Mouse (Mus musculus): ENCODE measurements around the gene Nlrc4. TPM values are rescaled to one million over a fixed set of nuclear protein-coding genes. Genes with fewer than 3 reads are reported as not detected.

The Nlrc4 gene
- total and polyA plus RNA-seq, 3 experiments = 1.9 to 6.0 (median 3.3) TPM

DNA sequence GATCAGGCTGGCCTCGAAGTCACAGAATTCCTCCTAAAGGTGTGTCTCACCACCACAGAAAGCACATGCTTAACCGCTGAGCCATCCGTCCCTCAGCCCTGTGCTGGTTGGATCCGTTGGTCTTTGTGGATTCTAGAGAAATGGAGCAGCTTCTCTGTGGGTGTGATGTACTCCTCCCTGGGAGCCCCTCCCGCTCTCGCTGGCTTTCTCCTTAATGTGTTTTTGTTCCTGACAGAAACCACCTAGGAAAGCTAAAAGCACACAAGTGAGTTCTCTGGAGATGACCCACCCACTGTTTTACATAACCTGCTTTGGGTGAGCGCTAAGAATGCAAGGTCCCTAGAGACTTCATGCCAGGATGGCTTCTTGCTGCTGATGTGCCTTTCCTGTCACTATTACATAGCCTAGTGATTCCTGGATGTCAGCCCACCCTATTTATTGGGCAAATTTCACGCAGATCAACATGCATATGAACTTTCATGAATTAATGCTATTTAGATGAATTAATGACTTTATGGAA is 42.0 kb downstream of the Nlrc4 start:
- Histone ChIP-seq H3K4me3 (replicated peaks in 1 of 3; ENCODE audit: low read depth in 2 of 3, low read length in 2 of 3, poor library complexity in 1 of 3) (no peak overlapping the region), H3K27ac (ENCODE audit: insufficient read depth, low read depth) (no peak overlapping the region), H3K4me1 (ENCODE audit: control insufficient read depth in 1 of 2, insufficient read depth in 2 of 2) (peaks cover 3 to 29% of the 10 kb centered on the region in 2 experiments; a peak in 3 of 4 replicates), H3K4me2 (ENCODE audit: insufficient read depth, low read depth, poor library complexity, severe bottlenecking) (no peak overlapping the region), H3K79me2 (replicated peaks; ENCODE audit: control insufficient read depth, extremely low read depth, insufficient read depth, poor library complexity, severe bottlenecking) (no peaks in the 10 kb centered on the region), H3K27me3 (replicated peaks) (no peaks in the 10 kb centered on the region), H3K36me3 (replicated peaks in 1 of 2; ENCODE audit: control insufficient read depth in 1 of 2, insufficient read depth in 1 of 2, low read length in 1 of 2) (peaks cover 48 to 88% of the 10 kb centered on the region in 2 experiments), H3K9ac (ENCODE audit: insufficient read depth, low read depth) (no peak overlapping the region), H3K9me3 (replicated peaks; ENCODE audit: low read length) (no peaks in the 10 kb centered on the region)
- TF ChIP-seq NELFE (IDR thresholded peaks at IDR 0.05; ENCODE audit: low read depth, low read length) (no peak), JUN (IDR thresholded peaks at IDR 0.05; ENCODE audit: insufficient read depth, low read depth, low read length) (no peak), USF1 (IDR thresholded peaks at IDR 0.05; ENCODE audit: low read depth, low read length) (no peak), CTCF (conservative IDR thresholded peaks at IDR 0.05 in 1 of 2, IDR thresholded peaks at IDR 0.05 in 1 of 2; ENCODE audit: low read depth in 2 of 2, low read length in 2 of 2) (no peak), MAFK (IDR thresholded peaks at IDR 0.05; ENCODE audit: insufficient replicate concordance, low read length) (no peak), ZMIZ1 (IDR thresholded peaks at IDR 0.05; ENCODE audit: low read depth, low read length) (no peak), RAD21 (IDR thresholded peaks at IDR 0.05; ENCODE audit: low read depth, low read length) (no peak), NRF1 (IDR thresholded peaks at IDR 0.05; ENCODE audit: low read depth, low read length) (no peak)
- in situ Hi-C loops (cut with MboI; ENCODE audit: low pct_ligation_motif_present, low pct_unique_long_range_greater_than_20kb, low sequenced_read_pairs) (no loop called here), dilution Hi-C loops (cut with MboI; ENCODE audit: extremely low pct_ligation_motif_present, extremely low pct_unique_long_range_greater_than_20kb, low sequenced_read_pairs) (no loop called here)
- peak; percentile 73 for DNase-seq (ENCODE audit: extremely low read depth)

DNA sequence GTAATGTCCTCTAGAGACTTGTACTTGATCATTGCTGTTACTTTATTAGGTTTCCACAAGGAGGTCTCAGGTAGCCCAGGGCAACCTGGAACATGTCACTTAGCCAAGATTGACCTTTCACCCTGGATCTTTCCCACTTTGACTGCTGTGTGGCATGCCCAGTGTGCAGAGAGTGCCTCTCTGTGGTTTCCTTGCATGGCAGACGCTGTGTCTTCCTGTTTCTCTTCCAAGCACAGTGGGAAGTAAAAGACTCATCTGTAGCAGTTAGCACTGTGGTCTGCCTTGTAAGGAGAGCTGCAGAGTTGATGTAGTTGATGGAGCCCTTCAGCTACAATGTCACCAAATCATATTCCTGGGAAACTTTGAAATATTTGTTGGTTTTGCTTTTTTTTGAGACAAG is 44.3 kb downstream of the Nlrc4 start:
- H3K9ac ChIP-seq (ENCODE audit: insufficient read depth, low read depth) = no peak overlapping the region
- dilution Hi-C loops (cut with MboI; ENCODE audit: extremely low pct_ligation_motif_present, extremely low pct_unique_long_range_greater_than_20kb, low sequenced_read_pairs) (no loop called here), in situ Hi-C loops (cut with MboI; ENCODE audit: low pct_ligation_motif_present, low pct_unique_long_range_greater_than_20kb, low sequenced_read_pairs) (no loop called here)
- DNase-seq (ENCODE audit: extremely low read depth) = peak; percentile 9
- H3K36me3 ChIP-seq (replicated peaks in 1 of 2; ENCODE audit: control insufficient read depth in 1 of 2, insufficient read depth in 1 of 2, low read length in 1 of 2) = peaks cover 53 to 85% of the 10 kb centered on the region in 2 experiments
- no peak overlapping the region for H3K4me3 ChIP-seq (replicated peaks in 1 of 3; ENCODE audit: low read depth in 2 of 3, low read length in 2 of 3, poor library complexity in 1 of 3)
- no peak overlapping the region for H3K4me2 ChIP-seq (ENCODE audit: insufficient read depth, low read depth, poor library complexity, severe bottlenecking)
- H3K9me3 ChIP-seq (replicated peaks; ENCODE audit: low read length) = no peaks in the 10 kb centered on the region
- H3K27me3 ChIP-seq (replicated peaks) = no peaks in the 10 kb centered on the region
- H3K27ac ChIP-seq (ENCODE audit: insufficient read depth, low read depth) = no peak overlapping the region
- TF ChIP-seq POLR2A (IDR thresholded peaks at IDR 0.05; ENCODE audit: low read depth, low read length) = no peak
- no peak for TF ChIP-seq JUND (conservative IDR thresholded peaks at IDR 0.05; ENCODE audit: low read depth, low read length)
- no peak for TF ChIP-seq RAD21 (IDR thresholded peaks at IDR 0.05; ENCODE audit: low read depth, low read length)
- TF ChIP-seq ELF1 (IDR thresholded peaks at IDR 0.05; ENCODE audit: low read depth, low read length) = no peak
- no peak for TF ChIP-seq MAX (IDR thresholded peaks at IDR 0.05; ENCODE audit: low read length)
- TF ChIP-seq MYC (IDR thresholded peaks at IDR 0.05; ENCODE audit: low read depth, low read length) = no peak
- TF ChIP-seq PAX5 (IDR thresholded peaks at IDR 0.05; ENCODE audit: low read length) = no peak
- no peak for TF ChIP-seq IRF4 (IDR thresholded peaks at IDR 0.05; ENCODE audit: low read depth, low read length)
- TF ChIP-seq MXI1 (IDR thresholded peaks at IDR 0.05; ENCODE audit: low read depth, low read length) = no peak
- TF ChIP-seq EP300 (IDR thresholded peaks at IDR 0.05; ENCODE audit: low read length) = no peak
- no peak for TF ChIP-seq NELFE (IDR thresholded peaks at IDR 0.05; ENCODE audit: low read depth, low read length)
- no peak for TF ChIP-seq USF2 (conservative IDR thresholded peaks at IDR 0.05; ENCODE audit: low read depth, low read length)
- no peak for TF ChIP-seq E2F4 (IDR thresholded peaks at IDR 0.05; ENCODE audit: insufficient replicate concordance, low read depth, low read length)
- no peak for TF ChIP-seq ZC3H11A (IDR thresholded peaks at IDR 0.05; ENCODE audit: low read depth, low read length)
- no peak for TF ChIP-seq ETS1 (conservative IDR thresholded peaks at IDR 0.05; ENCODE audit: low read depth, low read length)
- no peaks in the 10 kb centered on the region for H3K79me2 ChIP-seq (replicated peaks; ENCODE audit: control insufficient read depth, extremely low read depth, insufficient read depth, poor library complexity, severe bottlenecking)
- peaks cover 3 to 29% of the 10 kb centered on the region in 2 experiments; a peak in 3 of 4 replicates for H3K4me1 ChIP-seq (ENCODE audit: control insufficient read depth in 1 of 2, insufficient read depth in 2 of 2)
